Mouse (Mus musculus) myocyte (in vitro differentiated cells): Measurements from ENCODE around the gene Raver1.

ENCODE experiments used
- E2F4 ChIP-seq: IDR thresholded peaks from one replicate; pipeline ENCODE4 v1.6.1; 2011; ENCODE audit warnings: mild to moderate bottlenecking, control low read depth, moderate library complexity; ENCODE audit not compliant: insufficient read depth
- POLR2A ChIP-seq: IDR thresholded peaks from one replicate; pipeline ENCODE4 v1.6.1; 2011; ENCODE audit warnings: low read depth, mild to moderate bottlenecking, control low read depth, moderate library complexity; ENCODE audit not compliant: insufficient read length

DNA sequence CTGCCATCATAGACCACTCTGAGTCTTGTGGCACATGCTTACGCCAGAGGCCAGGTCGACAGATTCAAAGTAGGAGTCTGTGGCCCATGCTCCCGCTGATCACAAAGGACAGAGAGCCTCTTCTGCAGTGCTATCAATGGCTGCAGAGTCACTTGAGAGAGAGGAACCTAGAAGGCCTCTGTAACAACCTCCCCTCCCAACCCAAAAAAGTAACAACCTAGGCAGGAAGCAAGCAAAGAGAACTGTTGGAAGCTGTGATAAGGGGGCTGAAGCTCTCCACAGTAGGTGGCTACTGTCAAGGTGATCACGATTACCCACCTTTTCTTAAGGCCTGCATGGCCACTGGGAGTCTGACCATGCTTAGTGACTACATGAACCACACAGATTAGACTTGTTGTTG lies 48.2 kb downstream of the Raver1 start:
- TF ChIP-seq E2F4 (no peak), POLR2A (no peak)
